Mouse (Mus musculus) small intestine, adult 2 months (tissue): ENCODE measurements around the gene Mlf1. TPM values are rescaled to one million over a fixed set of nuclear protein-coding genes. Genes with fewer than 3 reads are reported as not detected.

ENCODE experiments used
- H3K27ac ChIP-seq: fragments of 200-500 bp; 2 replicates; pipeline ENCODE4 v1.5.1; 2012; ENCODE audit warnings: low read depth, low read length, control low read depth, inconsistent platforms; ENCODE audit not compliant: insufficient read depth
- H3K27me3 ChIP-seq: fragments of 200-500 bp; 2 replicates; pipeline ENCODE4 v1.6.1; 2012; ENCODE audit warnings: mild to moderate bottlenecking, moderate library complexity, low read length, inconsistent platforms; ENCODE audit not compliant: control insufficient read depth, insufficient read depth
- H3K36me3 ChIP-seq: fragments of 200-500 bp; 2 replicates; pipeline ENCODE4 v1.6.1; 2012; ENCODE audit warnings: mild to moderate bottlenecking, low read length, control low read depth, inconsistent platforms; ENCODE audit not compliant: control insufficient read depth, insufficient read depth
- H3K4me1 ChIP-seq: fragments of 200-500 bp; 2 replicates; pipeline ENCODE4 v1.6.1; 2012; ENCODE audit warnings: low read length, inconsistent platforms, mixed read lengths; ENCODE audit not compliant: control insufficient read depth, insufficient read depth, insufficient read length
- H3K4me3 ChIP-seq: fragments of 200-500 bp; 2 replicates; pipeline ENCODE4 v1.5.1; 2012; ENCODE audit warnings: low read depth, mild to moderate bottlenecking, control low read depth, inconsistent platforms, low read length, moderate library complexity
- CTCF ChIP-seq: fragments of 200-500 bp; IDR thresholded peaks from 2 replicates; pipeline ENCODE4 v1.5.1; 2012; ENCODE audit warnings: low read depth, mild to moderate bottlenecking, control low read depth, inconsistent platforms, low read length, moderate library complexity, mixed read lengths; ENCODE audit not compliant: insufficient replicate concordance, insufficient read length; ENCODE audit errors: extremely low read depth
- POLR2A ChIP-seq: fragments of 200-500 bp; IDR thresholded peaks from 2 replicates; pipeline ENCODE4 v1.6.1; 2012; ENCODE audit warnings: low read depth, mild to moderate bottlenecking, control low read depth, inconsistent platforms, low read length, moderate library complexity
- WGBS: fragments of 180-500 bp; shearing (Covaris S2); methylation state at CpG from one replicate; pipeline ENCODE4 v1.1.7; 2018; 5-methylcytosine and 5-hydroxymethylcytosine counted together
- polyA plus RNA-seq: library from polyadenylated mRNA; depleted of rRNA; stranded (reverse); fragments of >200 nt; gene quantifications from 2 replicates; pipeline ENCODE4 v1.2.3, GENCODE M21; 2012; rRNA removed

Gene Mlf1
- polyA plus RNA-seq, 1 experiment: 0.25 TPM

DNA sequence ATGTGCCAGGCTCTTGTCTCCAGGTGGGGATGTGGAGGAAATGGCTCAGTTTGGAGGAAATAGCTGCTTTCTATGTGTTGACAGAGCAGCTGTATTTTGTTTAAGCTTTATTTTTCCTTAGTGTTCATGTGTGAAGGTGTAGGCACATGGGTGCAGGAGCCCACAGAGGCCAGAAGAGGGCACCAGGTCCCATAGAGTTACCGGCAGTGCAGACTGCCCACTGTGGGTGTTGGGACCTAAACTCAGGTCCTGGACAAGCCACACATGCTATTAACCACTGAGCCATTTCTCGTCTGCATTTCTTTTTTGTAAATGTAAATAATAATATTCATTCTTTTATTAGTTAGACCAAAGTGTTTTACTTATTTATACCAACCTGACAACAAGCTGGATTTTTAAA lies 73.2 kb downstream of the Mlf1 start:
- TF ChIP-seq POLR2A (no peak), CTCF (no peak)
- 92% methylated on average over 2 of the region's 2 CpGs for WGBS
- Histone ChIP-seq H3K4me3 (no peak overlapping the region), H3K27ac (no peak overlapping the region), H3K4me1 (no peaks in the 10 kb centered on the region), H3K27me3 (no peaks in the 10 kb centered on the region; the same call in 1 of the 2 replicates), H3K36me3 (peaks cover 59% of the 10 kb centered on the region)

Other genes starting within 250 kb of the Mlf1 start
- not detected in 2 replicates for gene Gm17402, start 1.1 kb downstream of the Mlf1 start, polyA plus RNA-seq
- gene Gfm1, start 56.0 kb downstream of the Mlf1 start, polyA plus RNA-seq: 4.0 and 5.9 TPM in 2 replicates
- 15.8 and 55.5 TPM in 2 replicates for gene Lxn, start 89.8 kb downstream of the Mlf1 start, polyA plus RNA-seq
- 1.9 and 3.9 TPM in 2 replicates for gene Rarres1, start 141.4 kb downstream of the Mlf1 start, polyA plus RNA-seq
- 14.6 and 25.8 TPM in 2 replicates for gene Mfsd1, start 208.6 kb downstream of the Mlf1 start, polyA plus RNA-seq